Mouse (Mus musculus): Measurements from ENCODE around the gene Gpr135.
A peak's percentile ranks its signal among the peaks of the same experiment; 100 is the strongest.

Gpr135 gene

GRCm38 (mm10) chr12:72070327-72071269 lies at the start of gene Gpr135:
Gene Gpr135 (minus strand): TSS chr12:72071125.
- peak; percentile 80 for DNase-seq (ENCODE audit: low read depth)

GRCm38 (mm10) chr12:72115686-72116345 lies 44.9 kb upstream of the Gpr135 start:
- no peak for DNase-seq (ENCODE audit: low read depth)

- DNase-seq (ENCODE audit: low read depth), result no peak
Measured at GRCm38 (mm10) chr12:72115126-72115525, 44.2 kb upstream of the Gpr135 start.

- peak; percentile 71 for DNase-seq (ENCODE audit: low read depth)
Measured at GRCm38 (mm10) chr12:72104525-72105281, 33.8 kb upstream of the Gpr135 start.

- no peak for DNase-seq (ENCODE audit: low read depth)
Measured at GRCm38 (mm10) chr12:72104027-72104426, 33.1 kb upstream of the Gpr135 start.

GRCm38 (mm10) chr12:72102776-72103175 lies 31.9 kb upstream of the Gpr135 start:
- DNase-seq (ENCODE audit: low read depth), result no peak

GRCm38 (mm10) chr12:72096966-72097365 lies 26.0 kb upstream of the Gpr135 start:
- DNase-seq (ENCODE audit: low read depth), result no peak

- no peak for DNase-seq (ENCODE audit: low read depth)
Measured at GRCm38 (mm10) chr12:72089802-72090201, 18.9 kb upstream of the Gpr135 start.

- no peak for DNase-seq (ENCODE audit: low read depth)
Measured at GRCm38 (mm10) chr12:72086166-72086825, 15.4 kb upstream of the Gpr135 start.

- peak; percentile 100 for DNase-seq (ENCODE audit: low read depth)
Measured at GRCm38 (mm10) chr12:72085329-72086165, 14.6 kb upstream of the Gpr135 start, which contains the start of the genes L3hypdh and Jkamp. Gene L3hypdh (minus strand): TSS chr12:72085439. Gene Jkamp (plus strand): TSS chr12:72085589.

- DNase-seq (ENCODE audit: low read depth), result no peak
Measured at GRCm38 (mm10) chr12:72085024-72085328, 14.1 kb upstream of the Gpr135 start.

GRCm38 (mm10) chr12:72084261-72085023 lies 13.5 kb upstream of the Gpr135 start:
- DNase-seq (ENCODE audit: low read depth), result no peak

- DNase-seq (ENCODE audit: low read depth), result no peak
Measured at GRCm38 (mm10) chr12:72083265-72083664, 12.3 kb upstream of the Gpr135 start.

GRCm38 (mm10) chr12:72082370-72082769 lies 11.4 kb upstream of the Gpr135 start:
- DNase-seq (ENCODE audit: low read depth), result no peak

GRCm38 (mm10) chr12:72081961-72082360 lies 11.0 kb upstream of the Gpr135 start:
- no peak for DNase-seq (ENCODE audit: low read depth)

GRCm38 (mm10) chr12:72078248-72078647 lies 7.3 kb upstream of the Gpr135 start:
- no peak for DNase-seq (ENCODE audit: low read depth)

GRCm38 (mm10) chr12:72069626-72070326 lies 1.1 kb downstream of the Gpr135 start:
- no peak for DNase-seq (ENCODE audit: low read depth)

- no peak for DNase-seq (ENCODE audit: low read depth)
Measured at GRCm38 (mm10) chr12:72057780-72058179, 13.1 kb downstream of the Gpr135 start.

GRCm38 (mm10) chr12:72053851-72054250 lies 17.1 kb downstream of the Gpr135 start:
- DNase-seq (ENCODE audit: low read depth), result no peak

- peak; percentile 26 for DNase-seq (ENCODE audit: low read depth)
Measured at GRCm38 (mm10) chr12:72053303-72053702, 17.6 kb downstream of the Gpr135 start.

Measured in naive thymus-derived CD4-positive, alpha-beta T cell, adult 2 months (primary cell).